Mouse (Mus musculus): ENCODE results near the gene Zc2hc1b. TPM values are rescaled to one million over a fixed set of nuclear protein-coding genes. Genes with fewer than 3 reads are reported as not detected.

Gene Zc2hc1b
- total RNA-seq, 1 experiment from 2014 or later: not detected

- no peak for ATAC-seq (replicated peaks; ENCODE audit: low read depth, poor library complexity, severe bottlenecking)
Measured at GRCm38 (mm10) chr10:13116706-13117665, 60.8 kb downstream of the Zc2hc1b start.

GRCm38 (mm10) chr10:13115030-13115429 lies 62.8 kb downstream of the Zc2hc1b start:
- ATAC-seq (replicated peaks; ENCODE audit: low read depth, poor library complexity, severe bottlenecking): no peak

- no peak for ATAC-seq (replicated peaks; ENCODE audit: low read depth, poor library complexity, severe bottlenecking)
Measured at GRCm38 (mm10) chr10:13113641-13114040, 64.2 kb downstream of the Zc2hc1b start.

GRCm38 (mm10) chr10:13112849-13113248 lies 65.0 kb downstream of the Zc2hc1b start:
- ATAC-seq (replicated peaks; ENCODE audit: low read depth, poor library complexity, severe bottlenecking): no peak

GRCm38 (mm10) chr10:13109781-13110180 lies 68.0 kb downstream of the Zc2hc1b start:
- ATAC-seq (replicated peaks; ENCODE audit: low read depth, poor library complexity, severe bottlenecking): no peak

- ATAC-seq (replicated peaks; ENCODE audit: low read depth, poor library complexity, severe bottlenecking): no peak
Measured at GRCm38 (mm10) chr10:13108847-13109246, 69.0 kb downstream of the Zc2hc1b start.

- no peak for ATAC-seq (replicated peaks; ENCODE audit: low read depth, poor library complexity, severe bottlenecking)
Measured at GRCm38 (mm10) chr10:13108021-13108548, 69.7 kb downstream of the Zc2hc1b start.

GRCm38 (mm10) chr10:13106909-13107624 lies 70.8 kb downstream of the Zc2hc1b start:
- ATAC-seq (replicated peaks; ENCODE audit: low read depth, poor library complexity, severe bottlenecking): no peak

- ATAC-seq (replicated peaks; ENCODE audit: low read depth, poor library complexity, severe bottlenecking): peak; percentile 73
Measured at GRCm38 (mm10) chr10:13103838-13104237, 74.0 kb downstream of the Zc2hc1b start.

GRCm38 (mm10) chr10:13102360-13102759 lies 75.5 kb downstream of the Zc2hc1b start:
- no peak for ATAC-seq (replicated peaks; ENCODE audit: low read depth, poor library complexity, severe bottlenecking)

GRCm38 (mm10) chr10:13100061-13100648 lies 77.7 kb downstream of the Zc2hc1b start:
- ATAC-seq (replicated peaks; ENCODE audit: low read depth, poor library complexity, severe bottlenecking): no peak

Other genes with a start within 250 kb of the Zc2hc1b start
- gene Stx11, start 213.7 kb downstream of the Zc2hc1b start, total RNA-seq (2017): 8.2 and 9.4 TPM in 2 replicates
- 16.9 and 17.4 TPM in 2 replicates for gene Sf3b5, start 172.7 kb downstream of the Zc2hc1b start, total RNA-seq (2017)
- gene Plagl1, start 117.5 kb downstream of the Zc2hc1b start, total RNA-seq (2017): 0.14 TPM in 1 of 2 replicates, not detected in the other
- 59.7 and 63.7 TPM in 2 replicates for gene Ltv1, start 15.1 kb upstream of the Zc2hc1b start, total RNA-seq (2017)

Data from common myeloid progenitor, adult 5-6 weeks (primary cell).